Mouse (Mus musculus) bone marrow, adult 2 months (tissue): Measurements from ENCODE around the gene Lysmd4. TPM values are rescaled to one million over a fixed set of nuclear protein-coding genes. Genes with fewer than 3 reads are reported as not detected.

Source experiments
- H3K27ac ChIP-seq: fragments of 200-500 bp; 2 replicates; pipeline ENCODE4 v1.5.1; 2012; ENCODE audit warnings: low read depth, mild to moderate bottlenecking, control low read depth, inconsistent platforms, low read length; ENCODE audit not compliant: control insufficient read depth, poor library complexity, insufficient read depth
- H3K4me1 ChIP-seq: fragments of 200-500 bp; 2 replicates; pipeline ENCODE4 v1.6.1; 2011; ENCODE audit warnings: low read length; ENCODE audit not compliant: control insufficient read depth, insufficient read depth
- H3K4me3 ChIP-seq: fragments of 200-500 bp; replicated peaks from 2 replicates; pipeline ENCODE3; 2011; ENCODE audit warnings: mild to moderate bottlenecking, low read depth, low read length, control low read depth; ENCODE audit not compliant: control insufficient read depth
- CTCF ChIP-seq: fragments of 200-500 bp; IDR thresholded peaks from 2 replicates; pipeline ENCODE4 v1.5.1; 2011; ENCODE audit warnings: low read length, control low read depth; ENCODE audit not compliant: control insufficient read depth, insufficient read depth
- POLR2A ChIP-seq: fragments of 200-500 bp; IDR thresholded peaks from 2 replicates; pipeline ENCODE4 v1.6.1; 2011; ENCODE audit warnings: low read depth, mild to moderate bottlenecking, control low read depth, low read length, borderline replicate concordance; ENCODE audit not compliant: control insufficient read depth
- WGBS: fragments of 180-500 bp; shearing (Covaris S2); methylation state at CpG from one replicate; pipeline ENCODE4 v1.1.7; 2018; 5-methylcytosine and 5-hydroxymethylcytosine counted together
- polyA plus RNA-seq: library from polyadenylated mRNA; stranded (reverse); fragments of >200 nt; gene quantifications from 2 replicates; pipeline ENCODE4 v1.2.4, GENCODE M21; 2011; ENCODE audit warnings: low replicate concordance; ENCODE audit not compliant: missing spikeins, insufficient read depth, insufficient read length

The Lysmd4 gene
- polyA plus RNA-seq, 1 experiment: 1.7 TPM

GRCm38 (mm10) chr7:67287456-67287855 lies 65.1 kb downstream of the Lysmd4 start:
- Histone ChIP-seq H3K4me3 (no peak overlapping the region), H3K27ac (no peak overlapping the region), H3K4me1 (no peaks in the 10 kb centered on the region)
- WGBS: 88% methylated on average over 4 of the region's 4 CpGs
- no peak for TF ChIP-seq POLR2A
- no peak for TF ChIP-seq CTCF

DNA sequence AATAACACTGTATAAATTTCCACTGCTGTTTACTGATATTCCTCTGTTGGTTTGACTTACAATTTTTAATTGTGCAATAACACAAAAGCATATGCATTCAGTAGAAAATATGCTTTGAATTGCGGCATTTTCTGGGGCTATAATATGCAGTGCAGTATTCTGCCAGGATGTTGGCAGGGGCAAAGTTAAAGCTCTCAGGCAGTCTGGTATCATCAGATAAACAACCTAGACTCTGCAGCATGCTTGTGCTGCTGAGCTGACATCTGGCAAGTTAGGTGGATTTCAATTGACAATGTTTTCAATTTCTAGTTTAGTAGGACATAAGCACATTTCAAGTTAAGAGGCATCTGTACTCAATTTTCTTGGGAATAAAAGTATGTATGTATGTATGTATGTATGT lies 69.0 kb downstream of the Lysmd4 start:
- TF ChIP-seq POLR2A: no peak
- TF ChIP-seq CTCF: no peak
- WGBS: 75% methylated on average over 1 of the region's 1 CpGs
- Histone ChIP-seq H3K4me1 (no peaks in the 10 kb centered on the region), H3K4me3 (no peak overlapping the region), H3K27ac (no peak overlapping the region)

DNA sequence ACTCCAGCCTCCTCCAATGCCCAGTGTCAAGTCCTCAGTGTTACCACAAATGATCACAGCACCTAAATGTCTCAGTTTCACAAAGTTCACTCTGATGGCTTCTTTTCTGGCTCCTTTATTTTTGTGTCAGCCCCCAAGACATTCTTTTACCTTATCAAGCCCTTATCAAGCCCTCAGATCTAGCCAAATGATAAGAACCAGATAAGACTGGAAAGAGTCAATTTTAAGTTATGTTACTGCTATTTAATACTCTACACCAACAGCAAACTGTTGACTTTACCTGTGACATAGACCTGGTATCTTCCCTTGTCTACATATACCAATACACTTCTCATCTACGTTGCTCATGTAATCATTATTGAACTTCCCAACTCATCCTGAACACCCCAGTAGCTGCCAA lies 74.1 kb downstream of the Lysmd4 start:
- no peak overlapping the region for H3K27ac ChIP-seq
- TF ChIP-seq CTCF: no peak
- no peaks in the 10 kb centered on the region for H3K4me1 ChIP-seq
- 89% methylated on average over 1 of the region's 1 CpGs for WGBS
- no peak overlapping the region for H3K4me3 ChIP-seq

GRCm38 (mm10) chr7:67304937-67305336 lies 82.6 kb downstream of the Lysmd4 start:
- Histone ChIP-seq H3K4me3 (no peak overlapping the region), H3K27ac (no peak overlapping the region), H3K4me1 (no peaks in the 10 kb centered on the region)
- TF ChIP-seq CTCF: no peak
- no peak for TF ChIP-seq POLR2A
- 58% methylated on average over 3 of the region's 3 CpGs for WGBS

GRCm38 (mm10) chr7:67307078-67307477 lies 84.7 kb downstream of the Lysmd4 start:
- H3K27ac ChIP-seq: no peak overlapping the region
- 83% methylated on average over 3 of the region's 3 CpGs for WGBS
- no peaks in the 10 kb centered on the region for H3K4me1 ChIP-seq
- no peak overlapping the region for H3K4me3 ChIP-seq
- TF ChIP-seq CTCF: no peak

- WGBS: 25% methylated on average over 2 of the region's 2 CpGs
- TF ChIP-seq POLR2A (no peak), CTCF (no peak)
Measured at GRCm38 (mm10) chr7:67308102-67308501, 85.8 kb downstream of the Lysmd4 start.

GRCm38 (mm10) chr7:67310151-67310550 lies 87.8 kb downstream of the Lysmd4 start:
- H3K4me1 ChIP-seq: no peaks in the 10 kb centered on the region
- no peak overlapping the region for H3K4me3 ChIP-seq
- no peak overlapping the region for H3K27ac ChIP-seq
- WGBS: 67% methylated on average over 2 of the region's 2 CpGs
- no peak for TF ChIP-seq POLR2A
- TF ChIP-seq CTCF: no peak

More at GRCm38 (mm10) chr7:67308102-67308501, 85.8 kb downstream of the Lysmd4 start:
- Histone ChIP-seq H3K4me1 (no peaks in the 10 kb centered on the region), H3K4me3 (no peak overlapping the region), H3K27ac (no peak overlapping the region)

- no peaks in the 10 kb centered on the region for H3K4me1 ChIP-seq
- TF ChIP-seq CTCF (no peak), POLR2A (no peak)
- WGBS: 61% methylated on average over 3 of the region's 3 CpGs
- no peak overlapping the region for H3K4me3 ChIP-seq
- H3K27ac ChIP-seq: no peak overlapping the region
Measured at GRCm38 (mm10) chr7:67313200-67313599, 90.9 kb downstream of the Lysmd4 start.

GRCm38 (mm10) chr7:67318697-67319096 lies 96.4 kb downstream of the Lysmd4 start:
- TF ChIP-seq POLR2A: no peak
- no peak for TF ChIP-seq CTCF
- Histone ChIP-seq H3K4me3 (no peak overlapping the region), H3K27ac (no peak overlapping the region), H3K4me1 (no peaks in the 10 kb centered on the region)

DNA sequence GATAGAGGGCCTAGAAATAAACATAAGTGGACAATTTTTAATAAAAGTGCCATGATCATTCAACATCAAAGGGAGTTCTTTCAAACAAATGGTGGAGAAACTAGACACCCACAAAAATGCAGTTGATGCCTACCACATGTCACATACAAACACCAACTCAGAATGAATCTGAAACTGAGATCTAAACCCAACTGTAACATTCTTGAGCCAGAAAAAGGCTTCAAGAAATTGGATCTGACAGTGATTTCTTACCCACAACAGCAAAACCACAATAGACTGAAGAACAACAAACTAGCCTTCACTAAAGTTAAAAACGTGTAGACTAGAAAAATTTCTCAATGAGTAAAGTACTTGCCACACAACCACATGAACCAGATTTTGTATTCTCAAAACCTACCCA lies 98.0 kb downstream of the Lysmd4 start:
- 17% methylated on average over 1 of the region's 1 CpGs for WGBS
- Histone ChIP-seq H3K4me1 (no peaks in the 10 kb centered on the region), H3K4me3 (no peak overlapping the region), H3K27ac (no peak overlapping the region)
- TF ChIP-seq POLR2A (no peak), CTCF (no peak)
